Mouse (Mus musculus) thymus, adult 2 months (tissue): ENCODE data around the gene Wipf2. TPM values are rescaled to one million over a fixed set of nuclear protein-coding genes. Genes with fewer than 3 reads are reported as not detected.
A peak's percentile ranks its signal among the peaks of the same experiment; 100 is the strongest.

Experiments used
- DNase-seq: peaks from one replicate; pipeline ENCODE4 v3.0.0; 2021
- H3K27ac ChIP-seq: fragments of 200-500 bp; 2 replicates; pipeline ENCODE4 v1.5.1; 2012; ENCODE audit warnings: low read length, control low read depth; ENCODE audit not compliant: control insufficient read depth, insufficient read depth
- H3K27me3 ChIP-seq: fragments of 200-500 bp; 2 replicates; pipeline ENCODE4 v1.6.1; 2012; ENCODE audit warnings: mild to moderate bottlenecking, low read length, moderate library complexity, mixed read lengths; ENCODE audit not compliant: control insufficient read depth, insufficient read depth
- H3K36me3 ChIP-seq: fragments of 200-500 bp; 2 replicates; pipeline ENCODE4 v1.6.1; 2012; ENCODE audit warnings: mild to moderate bottlenecking, low read length, moderate library complexity; ENCODE audit not compliant: control insufficient read depth, insufficient read depth
- H3K4me1 ChIP-seq: fragments of 200-500 bp; replicated peaks from 2 replicates; pipeline ENCODE4 v1.6.1; 2012; ENCODE audit warnings: low read length; ENCODE audit not compliant: control insufficient read depth, insufficient read depth
- H3K4me3 ChIP-seq: fragments of 200-500 bp; 2 replicates; pipeline ENCODE4 v1.5.1; 2012; ENCODE audit warnings: mild to moderate bottlenecking, low read length, control low read depth, moderate library complexity; ENCODE audit not compliant: control insufficient read depth, insufficient read depth
- CTCF ChIP-seq: fragments of 200-500 bp; IDR thresholded peaks from 2 replicates; pipeline ENCODE4 v1.5.1; 2012; ENCODE audit warnings: mild to moderate bottlenecking, control low read depth, low read length, moderate library complexity, borderline replicate concordance; ENCODE audit not compliant: control insufficient read depth, poor library complexity, insufficient read depth; ENCODE audit errors: extremely low read depth
- POLR2A ChIP-seq: fragments of 200-500 bp; IDR thresholded peaks from 2 replicates; pipeline ENCODE4 v1.6.1; 2012; ENCODE audit warnings: mild to moderate bottlenecking, low read length, control low read depth, moderate library complexity; ENCODE audit not compliant: control insufficient read depth, poor library complexity, insufficient read depth; ENCODE audit errors: extremely low read depth
- WGBS: fragments of 180-500 bp; shearing (Covaris S2); methylation state at CpG from one replicate; pipeline ENCODE4 v1.1.7; 2018; 5-methylcytosine and 5-hydroxymethylcytosine counted together
- polyA plus RNA-seq: library from polyadenylated mRNA; depleted of rRNA; stranded (reverse); fragments of >200 nt; gene quantifications from 2 replicates; pipeline ENCODE4 v1.2.3, GENCODE M21; 2012; rRNA removed

The Wipf2 gene
- polyA plus RNA-seq, 1 experiment, result 23.9 TPM

DNA sequence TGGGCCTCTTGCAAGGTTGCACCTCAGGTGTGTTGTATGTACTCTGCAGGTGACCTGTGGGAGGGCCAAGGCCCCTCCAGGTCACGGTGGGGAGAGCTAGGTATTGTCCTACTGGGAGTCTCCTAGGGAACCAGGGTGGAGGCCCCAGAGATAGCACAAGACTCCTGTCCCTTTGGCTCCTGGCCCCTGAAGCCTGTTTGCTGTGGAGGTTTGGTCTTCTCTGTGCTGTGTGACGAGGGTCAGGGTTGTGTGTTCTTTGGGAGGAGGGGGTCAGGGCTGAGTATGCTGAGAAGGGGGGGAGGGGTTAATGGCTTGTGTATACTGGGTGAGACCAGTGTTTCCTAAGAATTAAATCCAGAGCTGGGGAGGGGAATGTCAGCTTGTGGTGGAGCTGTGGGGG, 89.9 kb downstream of the Wipf2 start:
- DNase-seq, result no peak
- Histone ChIP-seq H3K36me3 (no peaks in the 10 kb centered on the region), H3K4me3 (no peak overlapping the region), H3K4me1 (peaks cover 65% of the 10 kb centered on the region), H3K27ac (no peak overlapping the region), H3K27me3 (no peaks in the 10 kb centered on the region)
- TF ChIP-seq CTCF, result no peak
- no peak for TF ChIP-seq POLR2A
- WGBS, result 80% methylated on average over 2 of the region's 2 CpGs

DNA sequence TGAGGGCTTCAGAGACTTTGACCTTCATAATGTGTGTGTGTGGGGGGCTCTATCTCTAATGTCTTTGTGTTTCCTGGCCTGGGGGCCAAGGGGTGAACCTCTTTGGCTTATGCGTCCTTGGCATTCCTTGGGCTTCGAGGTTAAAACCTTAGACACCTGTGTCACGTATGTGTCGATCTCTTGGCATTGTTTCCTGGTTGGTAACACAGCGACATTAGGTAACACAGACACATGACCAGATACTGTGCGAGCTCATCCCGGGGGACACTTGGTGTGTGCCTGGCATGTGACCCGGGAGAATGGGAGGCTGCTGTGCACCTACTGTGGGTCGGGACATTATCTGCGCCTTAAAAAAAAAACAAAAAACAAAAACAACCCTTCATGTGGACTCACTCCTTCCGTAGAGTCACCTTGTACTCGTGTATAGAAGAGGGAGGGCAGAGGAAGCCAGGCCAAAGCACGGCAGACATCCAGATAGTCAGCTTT, 90.4 kb downstream of the Wipf2 start:
- Histone ChIP-seq H3K27me3 (no peaks in the 10 kb centered on the region), H3K36me3 (no peaks in the 10 kb centered on the region), H3K27ac (no peak overlapping the region; the same call in 1 of the 2 replicates), H3K4me1 (peaks cover 61% of the 10 kb centered on the region), H3K4me3 (no peak overlapping the region)
- no peak for DNase-seq
- 57% methylated on average over 13 of the region's 13 CpGs for WGBS
- no peak for TF ChIP-seq CTCF
- TF ChIP-seq POLR2A, result no peak

DNA sequence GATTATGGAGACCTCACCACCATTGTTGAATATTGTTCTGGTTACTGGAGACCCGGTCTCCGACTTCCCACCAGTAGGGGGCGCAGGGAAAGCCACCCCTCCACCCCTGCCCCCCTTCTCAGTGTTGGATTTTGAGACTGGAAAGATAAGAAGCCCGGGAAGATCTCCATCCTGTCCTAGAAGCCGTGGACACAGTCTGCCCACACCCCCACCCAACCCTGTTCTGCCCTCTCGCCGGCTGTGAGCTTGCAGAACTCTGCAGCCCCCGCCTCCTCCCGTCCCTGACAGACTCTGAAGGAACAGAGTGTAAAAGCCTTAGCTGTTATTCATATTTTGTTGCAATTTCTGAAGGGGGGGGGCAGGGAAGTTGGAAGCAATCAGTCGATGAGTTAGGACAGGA, 90.9 kb downstream of the Wipf2 start:
- WGBS, result 29% methylated on average over 10 of the region's 10 CpGs

More for the DNA sequence above, 90.9 kb downstream of the Wipf2 start:
- TF ChIP-seq POLR2A (no peak), CTCF (peak; percentile 84)
- no peak overlapping the region for H3K4me3 ChIP-seq
- H3K27me3 ChIP-seq, result no peaks in the 10 kb centered on the region
- H3K36me3 ChIP-seq, result no peaks in the 10 kb centered on the region
- no peak overlapping the region; the same call in 1 of the 2 replicates for H3K27ac ChIP-seq
- peak; percentile 73 for DNase-seq
- H3K4me1 ChIP-seq, result peaks cover 57% of the 10 kb centered on the region

Other genes starting within 250 kb of the Wipf2 start
- gene Gm12355, start 238.0 kb upstream of the Wipf2 start, polyA plus RNA-seq, result not detected in 2 replicates
- 0.74 and 1.1 TPM in 2 replicates for gene Gsdma3, start 237.3 kb upstream of the Wipf2 start, polyA plus RNA-seq
- 0.17 and 0.81 TPM in 2 replicates for gene Gsdma2, start 216.9 kb upstream of the Wipf2 start, polyA plus RNA-seq
- gene Gsdma, start 199.3 kb upstream of the Wipf2 start, polyA plus RNA-seq, result 0.71 and 0.75 TPM in 2 replicates
- 293 and 303 TPM in 2 replicates for gene Psmd3, start 181.1 kb upstream of the Wipf2 start, polyA plus RNA-seq
- 0.14 and 0.22 TPM in 2 replicates for gene Csf3, start 162.4 kb upstream of the Wipf2 start, polyA plus RNA-seq
- gene Med24, start 134.2 kb upstream of the Wipf2 start, polyA plus RNA-seq, result 179 and 196 TPM in 2 replicates
- 36.8 and 41.5 TPM in 2 replicates for gene Thra, start 123.0 kb upstream of the Wipf2 start, polyA plus RNA-seq
- 34.4 and 37.7 TPM in 2 replicates for gene Nr1d1, start 88.3 kb upstream of the Wipf2 start, polyA plus RNA-seq
- 50.3 and 66.0 TPM in 2 replicates for gene Msl1, start 68.1 kb upstream of the Wipf2 start, polyA plus RNA-seq
- 66.5 and 72.2 TPM in 2 replicates for gene Casc3, start 58.7 kb upstream of the Wipf2 start, polyA plus RNA-seq
- 8.5 and 11.6 TPM in 2 replicates for gene Rapgefl1, start 26.9 kb upstream of the Wipf2 start, polyA plus RNA-seq
- gene Cdc6, start 44.2 kb downstream of the Wipf2 start, polyA plus RNA-seq, result 8.4 and 12.2 TPM in 2 replicates
- 63.5 and 74.1 TPM in 2 replicates for gene Rara, start 64.2 kb downstream of the Wipf2 start, polyA plus RNA-seq
- 1.3 and 1.9 TPM in 2 replicates for gene Gjd3, start 119.4 kb downstream of the Wipf2 start, polyA plus RNA-seq
- 59.2 and 85.6 TPM in 2 replicates for gene Top2a, start 160.6 kb downstream of the Wipf2 start, polyA plus RNA-seq
- 176 and 220 TPM in 2 replicates for gene Igfbp4, start 177.6 kb downstream of the Wipf2 start, polyA plus RNA-seq
- 5.2 and 7.5 TPM in 2 replicates for gene Tns4, start 225.7 kb downstream of the Wipf2 start, polyA plus RNA-seq